Mouse (Mus musculus): ENCODE measurements around the gene Bdkrb2. TPM values are rescaled to one million over a fixed set of nuclear protein-coding genes. Genes with fewer than 3 reads are reported as not detected.

Gene Bdkrb2
- polyA plus RNA-seq, 1 experiment from 2014 or later: 0.17 TPM

DNA sequence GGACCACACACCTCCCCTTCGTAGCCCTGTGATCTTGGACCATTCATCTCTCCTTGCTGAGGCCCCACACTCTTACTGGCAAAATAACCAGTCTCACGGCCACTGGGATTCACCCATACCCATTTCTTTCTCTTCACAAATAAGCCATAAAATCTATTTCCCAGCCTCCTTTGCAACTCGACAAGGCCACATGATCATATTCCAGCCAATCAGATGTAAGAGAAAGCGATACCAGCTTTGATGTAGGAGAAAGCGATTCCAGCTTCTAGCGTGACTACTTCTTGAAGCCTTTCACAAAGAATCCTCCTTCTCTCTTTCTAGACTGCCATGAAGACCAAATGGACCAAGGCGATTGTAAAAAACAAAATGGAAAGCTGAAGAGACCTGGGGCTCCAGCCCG lies 19.9 kb upstream of the Bdkrb2 start:
- no peak overlapping the region for H3K9ac ChIP-seq (ENCODE audit: low read length)
- ATAC-seq (ENCODE audit: insufficient read depth, low FRiP score, low TSS enrichment) (no peak), DNase-seq (ENCODE audit: low spot score) (no peak)
- no peak overlapping the region for H3K27ac ChIP-seq (ENCODE audit: low read depth, low read length)
- 0 out of 2 replicates have a peak, but pooled peaks cover 3% of the 10 kb centered on the region for H3K9me3 ChIP-seq (ENCODE audit: control insufficient read depth, low read length)
- no peak overlapping the region for H3K4me3 ChIP-seq (ENCODE audit: low read depth, low read length)
- WGBS: 81% methylated on average over 8 of the region's 8 CpGs
- H3K4me1 ChIP-seq (ENCODE audit: control insufficient read depth, insufficient read depth, low read length): no peaks in the 10 kb centered on the region; the same call in 1 of the 2 replicates
- no peaks in the 10 kb centered on the region for H3K36me3 ChIP-seq (ENCODE audit: control insufficient read depth, insufficient read depth, low read length)
- H3K27me3 ChIP-seq (ENCODE audit: control insufficient read depth, insufficient read depth, low read length): no peaks in the 10 kb centered on the region
- no peak overlapping the region for H3K4me2 ChIP-seq (ENCODE audit: low read depth)

DNA sequence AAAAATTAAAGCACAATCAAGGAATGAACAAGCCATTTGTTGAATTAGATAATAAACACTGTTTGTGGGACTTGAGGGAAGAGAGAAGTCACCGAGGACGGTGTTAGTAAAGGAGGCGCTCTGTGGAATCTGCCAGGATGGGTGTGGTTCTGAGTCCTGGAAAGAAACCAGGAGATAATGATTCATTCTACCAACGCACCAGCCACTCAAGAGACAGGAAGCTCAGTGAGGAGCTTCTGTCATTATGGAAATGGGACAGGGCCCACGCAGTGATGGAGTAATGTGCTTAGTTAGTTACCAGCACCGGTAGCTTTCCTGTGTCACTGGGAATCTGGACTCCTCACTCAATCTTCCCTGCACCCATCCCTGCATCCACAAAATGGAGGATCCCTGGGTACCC lies 19.3 kb upstream of the Bdkrb2 start:
- ATAC-seq (ENCODE audit: insufficient read depth, low FRiP score, low TSS enrichment): no peak
- WGBS: 82% methylated on average over 6 of the region's 6 CpGs
- 0 out of 2 replicates have a peak, but pooled peaks cover 2% of the 10 kb centered on the region for H3K9me3 ChIP-seq (ENCODE audit: control insufficient read depth, low read length)

DNA sequence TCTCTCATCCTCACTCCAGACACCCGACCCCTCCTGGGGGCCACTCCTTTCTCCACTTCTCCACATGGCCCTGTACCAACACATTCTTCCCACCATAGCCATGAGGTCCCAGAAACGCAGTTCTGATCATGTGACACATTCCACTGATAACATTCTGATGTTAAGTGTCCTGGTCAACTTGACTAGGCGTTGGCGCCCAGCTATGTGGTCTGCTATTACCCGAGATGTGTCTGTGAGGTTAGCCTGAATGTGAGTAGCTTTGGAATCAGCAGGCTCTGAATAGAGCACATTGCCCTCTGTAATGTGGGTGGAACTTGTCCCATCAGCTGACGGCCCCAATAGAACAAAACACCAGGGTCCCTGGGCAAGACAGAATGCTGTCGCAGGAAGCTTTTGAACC lies 18.2 kb upstream of the Bdkrb2 start:
- no peak for DNase-seq (ENCODE audit: low spot score)
- no peak overlapping the region for H3K27ac ChIP-seq (ENCODE audit: low read depth, low read length)
- no peak overlapping the region for H3K4me3 ChIP-seq (ENCODE audit: low read depth, low read length)
- 86% methylated on average over 7 of the region's 7 CpGs for WGBS
- no peak for ATAC-seq (ENCODE audit: insufficient read depth, low FRiP score, low TSS enrichment)
- H3K36me3 ChIP-seq (ENCODE audit: control insufficient read depth, insufficient read depth, low read length): no peaks in the 10 kb centered on the region
- H3K4me2 ChIP-seq (ENCODE audit: low read depth): no peak overlapping the region
- no peaks in the 10 kb centered on the region for H3K9me3 ChIP-seq (ENCODE audit: control insufficient read depth, low read length)
- no peak overlapping the region for H3K9ac ChIP-seq (ENCODE audit: low read length)
- H3K4me1 ChIP-seq (ENCODE audit: control insufficient read depth, insufficient read depth, low read length): no peaks in the 10 kb centered on the region; the same call in 1 of the 2 replicates
- no peaks in the 10 kb centered on the region for H3K27me3 ChIP-seq (ENCODE audit: control insufficient read depth, insufficient read depth, low read length)

More for the DNA sequence above, 19.3 kb upstream of the Bdkrb2 start:
- no peak overlapping the region for H3K27ac ChIP-seq (ENCODE audit: low read depth, low read length)
- no peak overlapping the region for H3K4me3 ChIP-seq (ENCODE audit: low read depth, low read length)
- H3K36me3 ChIP-seq (ENCODE audit: control insufficient read depth, insufficient read depth, low read length): no peaks in the 10 kb centered on the region
- DNase-seq (ENCODE audit: low spot score): no peak
- no peak overlapping the region for H3K9ac ChIP-seq (ENCODE audit: low read length)
- H3K27me3 ChIP-seq (ENCODE audit: control insufficient read depth, insufficient read depth, low read length): no peaks in the 10 kb centered on the region
- no peak overlapping the region for H3K4me2 ChIP-seq (ENCODE audit: low read depth)
- no peaks in the 10 kb centered on the region; the same call in 1 of the 2 replicates for H3K4me1 ChIP-seq (ENCODE audit: control insufficient read depth, insufficient read depth, low read length)

DNA sequence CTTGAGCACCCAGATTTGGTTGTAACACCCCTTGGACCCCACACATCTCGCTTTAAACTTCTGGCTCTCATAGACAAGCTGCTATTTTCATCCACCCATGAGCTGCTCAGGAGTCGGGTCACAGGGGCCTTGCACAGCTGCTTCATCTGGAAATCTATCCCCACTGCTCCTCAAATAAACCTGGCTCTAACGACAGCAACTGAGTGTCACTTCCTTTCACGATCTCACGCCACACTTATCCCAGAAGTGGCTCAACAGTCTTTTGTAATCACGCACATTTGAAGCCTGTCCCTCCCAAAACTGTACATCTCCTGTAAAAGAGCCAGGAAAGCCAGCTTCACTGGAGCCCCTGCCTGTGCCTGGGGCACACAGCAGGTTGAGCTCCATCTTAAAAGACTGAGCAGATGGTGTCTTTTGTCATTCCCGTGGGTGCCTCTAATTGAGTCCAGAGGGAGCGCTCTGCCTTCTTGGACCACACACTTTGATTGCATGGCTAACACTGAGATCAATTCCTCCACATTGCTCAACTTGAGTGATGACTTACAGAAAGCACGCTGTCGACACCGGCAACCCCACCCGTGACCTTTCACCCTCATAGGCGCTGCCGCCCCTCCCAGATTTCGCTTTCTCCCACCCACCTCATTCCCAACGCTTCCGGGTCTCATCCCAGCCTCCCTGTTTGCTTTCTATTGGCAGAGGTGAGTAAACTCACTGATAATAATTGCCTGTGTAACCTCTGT lies 17.2 kb upstream of the Bdkrb2 start:
- Histone ChIP-seq H3K36me3 (ENCODE audit: control insufficient read depth, insufficient read depth, low read length) (no peaks in the 10 kb centered on the region), H3K9ac (ENCODE audit: low read length) (no peak overlapping the region; the same call in 1 of the 2 replicates), H3K9me3 (ENCODE audit: control insufficient read depth, low read length) (no peaks in the 10 kb centered on the region), H3K4me3 (ENCODE audit: low read depth, low read length) (no peak overlapping the region), H3K4me2 (ENCODE audit: low read depth) (no peak overlapping the region), H3K27me3 (ENCODE audit: control insufficient read depth, insufficient read depth, low read length) (no peaks in the 10 kb centered on the region), H3K27ac (ENCODE audit: low read depth, low read length) (no peak overlapping the region), H3K4me1 (ENCODE audit: control insufficient read depth, insufficient read depth, low read length) (no peaks in the 10 kb centered on the region; the same call in 1 of the 2 replicates)
- 26% methylated on average over 17 of the region's 17 CpGs for WGBS
- ATAC-seq (ENCODE audit: insufficient read depth, low FRiP score, low TSS enrichment) (0 out of 2 replicates have a peak, but pooled peaks have one; percentile 41), DNase-seq (ENCODE audit: low spot score) (peak; percentile 34)

DNA sequence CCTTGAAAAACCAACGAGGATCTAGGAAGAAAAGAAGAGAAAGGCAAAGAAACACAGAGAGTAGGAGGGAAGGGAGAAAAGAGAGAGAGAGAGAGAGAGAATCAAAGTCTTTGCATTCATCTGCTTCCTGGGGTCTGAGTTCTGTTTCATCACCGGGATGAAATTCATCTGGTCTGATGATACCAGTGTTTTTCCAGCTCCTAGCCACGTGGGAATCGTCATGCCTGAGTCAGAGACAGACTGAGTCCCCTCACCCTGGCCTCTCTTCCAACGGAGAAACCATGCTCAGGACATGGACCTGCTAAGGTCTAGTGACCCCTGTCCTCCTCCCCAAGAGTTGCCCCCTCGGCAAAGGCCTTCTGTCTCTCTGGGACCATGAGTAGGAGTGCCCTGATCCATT lies 16.5 kb upstream of the Bdkrb2 start:
- DNase-seq (ENCODE audit: low spot score) (no peak), ATAC-seq (ENCODE audit: insufficient read depth, low FRiP score, low TSS enrichment) (no peak)
- Histone ChIP-seq H3K4me3 (ENCODE audit: low read depth, low read length) (no peak overlapping the region), H3K36me3 (ENCODE audit: control insufficient read depth, insufficient read depth, low read length) (no peaks in the 10 kb centered on the region), H3K27ac (ENCODE audit: low read depth, low read length) (no peak overlapping the region), H3K4me2 (ENCODE audit: low read depth) (no peak overlapping the region), H3K9me3 (ENCODE audit: control insufficient read depth, low read length) (no peaks in the 10 kb centered on the region), H3K4me1 (ENCODE audit: control insufficient read depth, insufficient read depth, low read length) (no peaks in the 10 kb centered on the region; the same call in 1 of the 2 replicates), H3K9ac (ENCODE audit: low read length) (no peak overlapping the region), H3K27me3 (ENCODE audit: control insufficient read depth, insufficient read depth, low read length) (no peaks in the 10 kb centered on the region)
- WGBS: 59% methylated on average over 6 of the region's 6 CpGs

DNA sequence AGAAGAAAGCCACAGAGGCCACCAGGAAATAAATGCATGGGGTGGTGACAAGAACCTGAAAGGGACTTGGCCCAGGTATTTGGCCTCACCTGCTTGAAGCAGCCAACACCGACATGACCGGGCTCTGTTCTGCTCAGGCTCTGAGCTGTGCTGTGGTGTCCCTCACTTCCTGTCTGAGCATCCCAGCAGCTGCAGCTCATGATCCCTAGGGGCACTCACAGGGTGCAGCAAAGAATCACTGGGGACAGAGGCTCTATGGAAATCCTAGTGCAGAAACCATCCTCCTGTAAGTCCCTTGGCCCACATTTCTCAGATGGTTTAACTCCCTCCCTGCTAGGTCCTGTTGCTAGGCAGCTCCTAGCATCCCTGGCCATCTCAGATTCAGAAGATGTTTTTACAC lies 15.9 kb upstream of the Bdkrb2 start:
- no peak for ATAC-seq (ENCODE audit: insufficient read depth, low FRiP score, low TSS enrichment)
- H3K9me3 ChIP-seq (ENCODE audit: control insufficient read depth, low read length): no peaks in the 10 kb centered on the region

DNA sequence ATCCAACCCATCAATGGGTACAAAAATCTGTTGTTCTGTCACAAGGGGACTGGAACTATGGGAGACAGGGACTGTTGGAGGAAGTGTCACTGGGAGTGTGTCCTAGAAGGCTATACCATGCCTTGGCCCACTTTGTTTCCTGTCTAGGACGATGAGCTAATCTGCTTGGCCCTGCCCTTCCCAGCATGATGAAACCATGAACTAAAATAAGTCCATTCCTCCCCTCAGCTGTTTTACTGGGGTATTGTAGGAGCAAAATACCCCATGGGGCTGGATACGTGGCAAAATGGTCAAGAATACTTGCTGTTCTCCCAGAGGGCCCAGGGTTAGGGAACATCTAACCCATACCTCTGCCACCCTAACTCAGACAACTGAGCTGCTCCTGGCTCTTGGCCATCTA lies 15.0 kb upstream of the Bdkrb2 start:
- Histone ChIP-seq H3K9ac (ENCODE audit: low read length) (no peak overlapping the region), H3K4me3 (ENCODE audit: low read depth, low read length) (no peak overlapping the region), H3K36me3 (ENCODE audit: control insufficient read depth, insufficient read depth, low read length) (no peaks in the 10 kb centered on the region), H3K4me2 (ENCODE audit: low read depth) (no peak overlapping the region), H3K4me1 (ENCODE audit: control insufficient read depth, insufficient read depth, low read length) (no peaks in the 10 kb centered on the region; the same call in 1 of the 2 replicates), H3K27me3 (ENCODE audit: control insufficient read depth, insufficient read depth, low read length) (no peaks in the 10 kb centered on the region), H3K27ac (ENCODE audit: low read depth, low read length) (no peak overlapping the region), H3K9me3 (ENCODE audit: control insufficient read depth, low read length) (no peaks in the 10 kb centered on the region)
- DNase-seq (ENCODE audit: low spot score) (no peak), ATAC-seq (ENCODE audit: insufficient read depth, low FRiP score, low TSS enrichment) (no peak)
- WGBS: 87% methylated on average over 2 of the region's 2 CpGs

More for the DNA sequence above, 15.9 kb upstream of the Bdkrb2 start:
- Histone ChIP-seq H3K4me2 (ENCODE audit: low read depth) (no peak overlapping the region), H3K4me1 (ENCODE audit: control insufficient read depth, insufficient read depth, low read length) (no peaks in the 10 kb centered on the region; the same call in 1 of the 2 replicates), H3K9ac (ENCODE audit: low read length) (no peak overlapping the region), H3K27ac (ENCODE audit: low read depth, low read length) (no peak overlapping the region), H3K36me3 (ENCODE audit: control insufficient read depth, insufficient read depth, low read length) (no peaks in the 10 kb centered on the region), H3K4me3 (ENCODE audit: low read depth, low read length) (no peak overlapping the region), H3K27me3 (ENCODE audit: control insufficient read depth, insufficient read depth, low read length) (no peaks in the 10 kb centered on the region)
- 95% methylated on average over 2 of the region's 2 CpGs for WGBS
- no peak for DNase-seq (ENCODE audit: low spot score)

DNA sequence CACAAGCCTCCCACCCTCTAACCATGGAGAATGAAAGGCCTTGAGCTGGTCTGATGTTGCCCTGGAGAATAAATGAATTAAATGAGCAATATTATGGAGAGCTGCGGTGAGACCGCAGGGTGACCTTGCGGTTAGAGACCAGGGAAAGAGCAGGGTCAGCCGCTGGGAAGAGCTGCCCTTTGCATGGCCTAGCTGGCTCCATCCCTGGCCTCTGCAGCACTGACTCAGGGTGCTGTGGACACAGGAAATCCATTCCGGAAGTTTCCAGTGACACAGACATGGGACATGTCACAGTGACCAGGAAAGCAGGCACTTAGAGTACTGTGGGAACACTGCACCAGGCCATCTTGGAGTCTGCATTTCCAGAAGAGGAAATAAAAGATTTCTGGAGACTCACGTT lies 14.1 kb upstream of the Bdkrb2 start:
- no peaks in the 10 kb centered on the region; the same call in 1 of the 2 replicates for H3K4me1 ChIP-seq (ENCODE audit: control insufficient read depth, insufficient read depth, low read length)
- WGBS: 85% methylated on average over 6 of the region's 6 CpGs

More for the DNA sequence above, 14.1 kb upstream of the Bdkrb2 start:
- ATAC-seq (ENCODE audit: insufficient read depth, low FRiP score, low TSS enrichment): no peak
- Histone ChIP-seq H3K9me3 (ENCODE audit: control insufficient read depth, low read length) (no peaks in the 10 kb centered on the region), H3K4me3 (ENCODE audit: low read depth, low read length) (no peak overlapping the region), H3K27me3 (ENCODE audit: control insufficient read depth, insufficient read depth, low read length) (no peaks in the 10 kb centered on the region), H3K27ac (ENCODE audit: low read depth, low read length) (no peak overlapping the region), H3K4me2 (ENCODE audit: low read depth) (no peak overlapping the region), H3K9ac (ENCODE audit: low read length) (no peak overlapping the region), H3K36me3 (ENCODE audit: control insufficient read depth, insufficient read depth, low read length) (no peaks in the 10 kb centered on the region)
- no peak for DNase-seq (ENCODE audit: low spot score)

All from neural tube, embryonic 11.5 days (tissue).